12 mouse cellular contexts compared by ENCODE assay signal in genomic region chr12:101010148-101010920, GRCm38 (mm10). TPM values are rescaled to one million over a fixed set of nuclear protein-coding genes. Genes with fewer than 3 reads are reported as not detected.
DNase-seq lines count a peak whose midpoint lies in the region; ATAC-seq and TF ChIP-seq lines count a peak whose summit lies in the region.
"Had no signal": no experiment of that assay in that cellular context is flagged by ENCODE, and none has a peak within 500 bp of the region (broad histone marks: within the 10 kb centered on the region; RNA-seq: fewer than 3 reads in every experiment).

No protein-coding gene starts in this region.

- H3K4me2 ChIP-seq in intestine, embryonic 16.5 days (ENCODE audit: low read depth, low read length), result peak overlapping the region; percentile 36
- no peak overlapping the region for H3K4me2 ChIP-seq in lung, postnatal 0 days (replicated peaks; ENCODE audit: low read depth, low read length)

- intact Hi-C loops in heart, postnatal 10 days (cut with DNase I), result no loop called here

- peak; percentile 32 to 67; a peak in 2 of 4 replicates for TF ChIP-seq EP300 in MEL (IDR thresholded peaks at IDR 0.05; ENCODE audit: low read depth in 1 of 2, low read length in 2 of 2)
- no peak for TF ChIP-seq EP300 in lung, postnatal 0 days (IDR thresholded peaks at IDR 0.05)

- 37% methylated on average over 10 of the region's 10 CpGs for WGBS in heart, embryonic 10.5 days
- 48% methylated on average over 10 of the region's 10 CpGs for WGBS in intestine, embryonic 16.5 days
- WGBS in lung, postnatal 0 days, result 42% methylated on average over 10 of the region's 10 CpGs

- peaks cover 46% of the 10 kb centered on the region for H3K4me1 ChIP-seq in heart, embryonic 10.5 days
- H3K4me1 ChIP-seq in MEL (ENCODE audit: control insufficient read depth in 1 of 2, insufficient read depth in 2 of 2, low read length in 2 of 2), result peaks cover 11 to 46% of the 10 kb centered on the region in 2 experiments
- peaks cover 59% of the 10 kb centered on the region for H3K4me1 ChIP-seq in intestine, embryonic 16.5 days (ENCODE audit: control insufficient read depth, insufficient read depth, low read length)
- H3K4me1 ChIP-seq in lung, postnatal 0 days (ENCODE audit: insufficient read depth, low read depth, low read length), result peaks cover 7% of the 10 kb centered on the region; the same call in 1 of the 2 replicates

- no peak overlapping the region for H3K9ac ChIP-seq in MEL (ENCODE audit: control insufficient read depth, low read depth, low read length, poor library complexity, severe bottlenecking)
- peak overlapping the region; percentile 46 for H3K9ac ChIP-seq in intestine, embryonic 16.5 days (ENCODE audit: low read depth, low read length)
- H3K9ac ChIP-seq in lung, postnatal 0 days (replicated peaks; ENCODE audit: low read depth), result no peak overlapping the region
- H3K9ac ChIP-seq: forebrain, postnatal 0 days had no signal

- no peak for TF ChIP-seq CTCF in MEL (IDR thresholded peaks at IDR 0.05 in 2 of 3, conservative IDR thresholded peaks at IDR 0.05 in 1 of 3; ENCODE audit: control insufficient read depth in 1 of 3, insufficient read depth in 1 of 3, low read depth in 2 of 3, low read length in 3 of 3, poor library complexity in 1 of 3, severe bottlenecking in 1 of 3)
- TF ChIP-seq CTCF in lung, postnatal 0 days (IDR thresholded peaks at IDR 0.05), result no peak

- DNase-seq in heart, embryonic 10.5 days (ENCODE audit: low spot score), result no peak
- no peak for DNase-seq in heart, postnatal 10 days
- DNase-seq in MEL (ENCODE audit: low read depth, low spot score), result peak; percentile 74
- peak; percentile 83 for DNase-seq in skeletal muscle tissue, adult 2 months (ENCODE audit: low read depth, low spot score)
- no peak for DNase-seq in adipocyte (ENCODE audit: low spot score)
- DNase-seq in lung, postnatal 0 days (ENCODE audit: low spot score), result no peak
- no peak for DNase-seq in layer of hippocampus, adult 9-10 months (ENCODE audit: low spot score)
- DNase-seq: adrenal gland, postnatal 36 days; embryo, embryonic 11 days; forebrain, postnatal 0 days had no signal

- ATAC-seq in intestine, embryonic 16.5 days, result peak; percentile 80
- ATAC-seq in lung, postnatal 0 days, result no peak; the same call in 1 of the 2 replicates
- ATAC-seq: forebrain, postnatal 0 days had no signal

- no peaks in the 10 kb centered on the region for H3K36me3 ChIP-seq in heart, embryonic 10.5 days
- H3K36me3 ChIP-seq in MEL (ENCODE audit: control insufficient read depth in 1 of 2, insufficient read depth in 2 of 2, low read length in 2 of 2), result peaks cover 0 to 30% of the 10 kb centered on the region in 2 experiments; a peak in 2 of 4 replicates
- H3K36me3 ChIP-seq in intestine, embryonic 16.5 days (ENCODE audit: control insufficient read depth, insufficient read depth, low read length), result no peaks in the 10 kb centered on the region
- no peaks in the 10 kb centered on the region for H3K36me3 ChIP-seq in lung, postnatal 0 days (ENCODE audit: insufficient read depth, low read length)

- H3K27ac ChIP-seq in heart, embryonic 10.5 days, result 0 out of 2 replicates have a peak overlapping the region, but pooled peaks have one; percentile 13
- H3K27ac ChIP-seq in MEL (ENCODE audit: control insufficient read depth, low read depth, low read length), result 0 out of 2 replicates have a peak overlapping the region, but pooled peaks have one; percentile 0
- H3K27ac ChIP-seq in intestine, embryonic 16.5 days (ENCODE audit: low read length), result peak overlapping the region; percentile 92
- no peak overlapping the region for H3K27ac ChIP-seq in lung, postnatal 0 days (ENCODE audit: low read length)
- H3K27ac ChIP-seq: midbrain, embryonic 10.5 days had no signal

- no peaks in the 10 kb centered on the region for H3K9me3 ChIP-seq in heart, embryonic 10.5 days
- H3K9me3 ChIP-seq in MEL (replicated peaks; ENCODE audit: insufficient read depth, low read length), result no peaks in the 10 kb centered on the region
- no peaks in the 10 kb centered on the region for H3K9me3 ChIP-seq in intestine, embryonic 16.5 days (ENCODE audit: control insufficient read depth, low read length)
- H3K9me3 ChIP-seq in lung, postnatal 0 days (ENCODE audit: low read length), result no peaks in the 10 kb centered on the region
- H3K9me3 ChIP-seq: midbrain, embryonic 10.5 days had no signal

- TF ChIP-seq RAD21 in MEL (IDR thresholded peaks at IDR 0.05; ENCODE audit: low read depth, low read length), result no peak

- H3K79me2 ChIP-seq in MEL (ENCODE audit: control insufficient read depth, insufficient read depth, low read length, poor library complexity), result peaks cover 18% of the 10 kb centered on the region

- H3K4me3 ChIP-seq in heart, embryonic 10.5 days, result no peak overlapping the region
- no peak overlapping the region for H3K4me3 ChIP-seq in MEL (ENCODE audit: control insufficient read depth in 1 of 2, insufficient read depth in 1 of 2, low read depth in 2 of 2, low read length in 2 of 2)
- no peak overlapping the region for H3K4me3 ChIP-seq in intestine, embryonic 16.5 days (ENCODE audit: low read length)
- H3K4me3 ChIP-seq in lung, postnatal 0 days (ENCODE audit: low read depth, low read length), result no peak overlapping the region
- H3K4me3 ChIP-seq: midbrain, embryonic 10.5 days had no signal

- peaks cover 77% of the 10 kb centered on the region for H3K27me3 ChIP-seq in heart, embryonic 10.5 days (ENCODE audit: insufficient read depth, poor library complexity, severe bottlenecking)
- H3K27me3 ChIP-seq in MEL (ENCODE audit: control insufficient read depth in 1 of 2, insufficient read depth in 2 of 2, low read length in 2 of 2), result no peaks in the 10 kb centered on the region
- no peaks in the 10 kb centered on the region for H3K27me3 ChIP-seq in intestine, embryonic 16.5 days (replicated peaks; ENCODE audit: control insufficient read depth, insufficient read depth, low read length)
- no peaks in the 10 kb centered on the region for H3K27me3 ChIP-seq in lung, postnatal 0 days (replicated peaks; ENCODE audit: insufficient read depth, low read length)

- TF ChIP-seq POLR2A in MEL (IDR thresholded peaks at IDR 0.05; ENCODE audit: control insufficient read depth in 1 of 2, insufficient read depth in 1 of 2, low read depth in 1 of 2, low read length in 2 of 2, poor library complexity in 1 of 2), result no peak

TF ChIP-seq in MEL, 35 proteins besides CTCF, POLR2A, EP300 and RAD21:
- no peak for TF ChIP-seq SMC3 (IDR thresholded peaks at IDR 0.05; ENCODE audit: low read depth, low read length)
- TF ChIP-seq MXI1 (IDR thresholded peaks at IDR 0.05; ENCODE audit: low read depth, low read length), result no peak
- TF ChIP-seq MAFK (IDR thresholded peaks at IDR 0.05; ENCODE audit: borderline replicate concordance, low read depth, low read length), result no peak
- TF ChIP-seq TAL1 (IDR thresholded peaks at IDR 0.05; ENCODE audit: low read length), result peak; percentile 62
- no peak for TF ChIP-seq JUND (IDR thresholded peaks at IDR 0.05; ENCODE audit: low read depth, low read length)
- TF ChIP-seq MAX (IDR thresholded peaks at IDR 0.05; ENCODE audit: low read length), result no peak
- no peak for TF ChIP-seq ZNF384 (IDR thresholded peaks at IDR 0.05; ENCODE audit: low read depth, low read length)
- TF ChIP-seq ETS1 (IDR thresholded peaks at IDR 0.05; ENCODE audit: low read depth, low read length), result no peak
- peak; percentile 59 for TF ChIP-seq TCF12 (IDR thresholded peaks at IDR 0.05; ENCODE audit: low read depth, low read length)
- TF ChIP-seq CHD2 (IDR thresholded peaks at IDR 0.05; ENCODE audit: low read length), result no peak
- TF ChIP-seq GATA1 (IDR thresholded peaks at IDR 0.05; ENCODE audit: low read depth, low read length), result peak; percentile 56
- no peak for TF ChIP-seq MYB (IDR thresholded peaks at IDR 0.05; ENCODE audit: low read depth, low read length)
- no peak for TF ChIP-seq CHD1 (IDR thresholded peaks at IDR 0.05; ENCODE audit: low read depth, low read length)
- no peak for TF ChIP-seq NELFE (IDR thresholded peaks at IDR 0.05; ENCODE audit: low read depth, low read length)
- TF ChIP-seq HCFC1 (IDR thresholded peaks at IDR 0.05; ENCODE audit: low read depth, low read length), result no peak

RNA-seq across cellular contexts. Expression of gene Ccdc88c, which starts 18.5 kb away (rescaled TPM):
- 2.3 and 4.4 TPM in 2 replicates for polyA plus RNA-seq in heart, embryonic 10.5 days (2016; fragmentation: Nextera tagmentation; extraction: Ambion mirVana)
- total RNA-seq in heart, postnatal 10 days (2021), result 10 to 100 TPM; 11.9 to 13.2 TPM
- total RNA-seq in MEL (2012; rRNA removed), result 8.5 and 8.7 TPM in 2 replicates
- 10 to 100 TPM in 1 of 2 experiments, not detected in 1; 15.3 TPM for polyA plus RNA-seq in MEL (2012; ENCODE audit: insufficient read depth in 1 of 2, insufficient read length in 2 of 2, low read depth in 1 of 2, low replicate concordance in 2 of 2, missing spikeins in 1 of 2)
- 13.1 and 13.6 TPM in 2 replicates for polyA plus RNA-seq in intestine, embryonic 16.5 days (2015; fragmentation: Nextera tagmentation; extraction: Ambion mirVana)
- 6.9 and 7.4 TPM in 2 replicates for polyA plus RNA-seq in lung, postnatal 0 days (2015; fragmentation: Nextera tagmentation; extraction: Ambion mirVana)

Comparison
In these comparisons a context has a peak if more than half of its experiments do, and no peak if none do; other contexts are left out.
1. DNase-seq: peak in MEL (single experiment) and skeletal muscle tissue, adult 2 months (single experiment); none in heart, embryonic 10.5 days (single experiment), heart, postnatal 10 days (0 of 2), adipocyte (single experiment), lung, postnatal 0 days (single experiment) and layer of hippocampus, adult 9-10 months (single experiment).